Mouse (Mus musculus): ENCODE data around the gene Hmox1.

The Hmox1 gene

GRCm38 (mm10) chr8:75093399-75094156, at the start of gene Hmox1:
Hmox1 (plus strand) TSS chr8:75093621.
- DNase-seq (ENCODE audit: inconsistent age in 2 of 2, low spot score in 1 of 2): peak; percentile 96 to 99

GRCm38 (mm10) chr8:75046303-75046702, 47.1 kb upstream of the Hmox1 start:
- no peak for DNase-seq (ENCODE audit: inconsistent age in 2 of 2, low spot score in 1 of 2)

- peak; percentile 39 to 64 for DNase-seq (ENCODE audit: inconsistent age in 2 of 2, low spot score in 1 of 2)
These were observed 45.6 kb upstream of the Hmox1 start for GRCm38 (mm10) chr8:75047784-75048183.

- no peak for DNase-seq (ENCODE audit: inconsistent age in 2 of 2, low spot score in 1 of 2)
These were observed 40.1 kb upstream of the Hmox1 start for GRCm38 (mm10) chr8:75053342-75053741.

- DNase-seq (ENCODE audit: inconsistent age in 2 of 2, low spot score in 1 of 2): no peak
These were observed 37.7 kb upstream of the Hmox1 start for GRCm38 (mm10) chr8:75055673-75056072.

- no peak for DNase-seq (ENCODE audit: inconsistent age in 2 of 2, low spot score in 1 of 2)
These were observed 33.4 kb upstream of the Hmox1 start for GRCm38 (mm10) chr8:75060022-75060421.

GRCm38 (mm10) chr8:75060815-75061214, 32.6 kb upstream of the Hmox1 start:
- DNase-seq (ENCODE audit: inconsistent age in 2 of 2, low spot score in 1 of 2): no peak

- DNase-seq (ENCODE audit: inconsistent age in 2 of 2, low spot score in 1 of 2): peak; percentile 31 to 74
These were observed 30.1 kb upstream of the Hmox1 start for GRCm38 (mm10) chr8:75063290-75063689.

GRCm38 (mm10) chr8:75064790-75065189, 28.6 kb upstream of the Hmox1 start:
- DNase-seq (ENCODE audit: inconsistent age in 2 of 2, low spot score in 1 of 2): no peak

- DNase-seq (ENCODE audit: inconsistent age in 2 of 2, low spot score in 1 of 2): no peak
These were observed 26.1 kb upstream of the Hmox1 start for GRCm38 (mm10) chr8:75067287-75067686.

- DNase-seq (ENCODE audit: inconsistent age in 2 of 2, low spot score in 1 of 2): no peak
These were observed 23.1 kb upstream of the Hmox1 start for GRCm38 (mm10) chr8:75070297-75070696.

GRCm38 (mm10) chr8:75071627-75072346, 21.6 kb upstream of the Hmox1 start:
- DNase-seq (ENCODE audit: inconsistent age in 2 of 2, low spot score in 1 of 2): peak; percentile 79 to 94

GRCm38 (mm10) chr8:75074876-75075275, 18.5 kb upstream of the Hmox1 start:
- no peak for DNase-seq (ENCODE audit: inconsistent age in 2 of 2, low spot score in 1 of 2)

- no peak for DNase-seq (ENCODE audit: inconsistent age in 2 of 2, low spot score in 1 of 2)
These were observed 15.2 kb upstream of the Hmox1 start for GRCm38 (mm10) chr8:75078215-75078614.

GRCm38 (mm10) chr8:75078851-75079250, 14.6 kb upstream of the Hmox1 start:
- DNase-seq (ENCODE audit: inconsistent age in 2 of 2, low spot score in 1 of 2): peak; percentile 67 to 70

- DNase-seq (ENCODE audit: inconsistent age in 2 of 2, low spot score in 1 of 2): no peak
These were observed 11.9 kb upstream of the Hmox1 start for GRCm38 (mm10) chr8:75081364-75082040.

GRCm38 (mm10) chr8:75082181-75082805, 11.1 kb upstream of the Hmox1 start:
- DNase-seq (ENCODE audit: inconsistent age in 2 of 2, low spot score in 1 of 2): no peak

- peak; percentile 97 to 98 for DNase-seq (ENCODE audit: inconsistent age in 2 of 2, low spot score in 1 of 2)
These were observed 9.6 kb upstream of the Hmox1 start for GRCm38 (mm10) chr8:75083846-75084245.

GRCm38 (mm10) chr8:75084382-75085064, 8.9 kb upstream of the Hmox1 start:
- peak in 1 of 2 experiments; percentile 41 for DNase-seq (ENCODE audit: inconsistent age in 2 of 2, low spot score in 1 of 2)

- peak in 1 of 2 experiments; percentile 49 for DNase-seq (ENCODE audit: inconsistent age in 2 of 2, low spot score in 1 of 2)
These were observed 7.4 kb upstream of the Hmox1 start for GRCm38 (mm10) chr8:75086002-75086401.

- peak in 1 of 2 experiments; percentile 77 for DNase-seq (ENCODE audit: inconsistent age in 2 of 2, low spot score in 1 of 2)
These were observed 6.3 kb upstream of the Hmox1 start for GRCm38 (mm10) chr8:75087127-75087526.

All from adrenal gland, adult (tissue).